Mouse (Mus musculus): ENCODE results near the gene Gm20388.

DNA sequence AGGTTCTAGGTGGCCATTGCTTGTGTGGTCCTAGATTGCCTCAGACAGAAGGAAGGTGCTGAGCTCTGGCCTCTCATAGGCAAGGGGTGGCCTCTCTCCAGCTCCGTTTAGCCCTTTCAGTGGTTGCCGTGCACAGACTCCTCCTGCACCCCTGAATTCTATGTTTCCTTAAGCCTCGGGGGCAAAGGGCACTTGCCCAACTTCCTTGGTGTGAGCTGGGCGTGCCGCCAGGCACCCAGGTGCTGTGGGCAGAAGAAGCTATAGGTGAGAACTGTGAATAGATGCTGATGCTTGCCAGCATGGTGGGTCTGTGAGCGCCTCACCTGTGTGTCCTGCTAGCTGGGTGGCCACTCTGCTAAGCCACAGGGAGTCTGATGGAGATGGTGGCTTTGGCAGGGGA, 456.2 kb downstream of the Gm20388 start:
- TF ChIP-seq ZC3H11A (IDR thresholded peaks at IDR 0.05; ENCODE audit: borderline replicate concordance, low read depth, low read length) (no peak), ZNF384 (IDR thresholded peaks at IDR 0.05; ENCODE audit: low read depth, low read length) (no peak), HCFC1 (IDR thresholded peaks at IDR 0.05; ENCODE audit: borderline replicate concordance, insufficient read depth, low read length) (no peak), MAFK (IDR thresholded peaks at IDR 0.05; ENCODE audit: insufficient read depth, low read depth, low read length) (no peak), CHD2 (IDR thresholded peaks at IDR 0.05; ENCODE audit: low read depth, low read length) (no peak)
